Mouse (Mus musculus) heart, embryonic 16.5 days (tissue): ENCODE measurements at regions not wholly inside any gene's neighbourhood (a gene's known extent, or its start where the extent isn't known, plus 50 kb on each side); places are given as distances from the start of the nearest gene placed in this dataset.

ENCODE experiments used
- ATAC-seq: fragments of 200-750 bp; cut with Nextera tagmentation; replicated peaks from 2 replicates; pipeline ENCODE4 v1.8.0; 2017; ENCODE audit warnings: moderate number of reproducible peaks; ENCODE audit not compliant: insufficient read depth, low FRiP score; ENCODE audit errors: extremely low read depth
- H3K27ac ChIP-seq: fragments of 300-500 bp; sonication (generic); 2 replicates; pipeline ENCODE4 v1.5.1; 2014; ENCODE audit warnings: mild to moderate bottlenecking, low read length, control low read depth, moderate library complexity
- H3K27me3 ChIP-seq: fragments of 300-500 bp; sonication (generic); 2 replicates; pipeline ENCODE4 v1.6.1; 2014; ENCODE audit warnings: low read length, mixed read lengths; ENCODE audit not compliant: control insufficient read depth, insufficient read depth
- H3K36me3 ChIP-seq: fragments of 300-500 bp; sonication (generic); 2 replicates; pipeline ENCODE4 v1.6.1; 2014; ENCODE audit not compliant: control insufficient read depth, insufficient read depth
- H3K4me1 ChIP-seq: fragments of 300-500 bp; sonication (generic); 2 replicates; pipeline ENCODE4 v1.6.1; 2014; ENCODE audit warnings: low read length, mixed read lengths; ENCODE audit not compliant: control insufficient read depth, insufficient read depth
- H3K4me2 ChIP-seq: fragments of 300-500 bp; sonication (generic); 2 replicates; pipeline ENCODE4 v1.6.1; 2014; ENCODE audit warnings: low read depth, mild to moderate bottlenecking, control low read depth, low read length
- H3K4me3 ChIP-seq: fragments of 300-500 bp; sonication (generic); 2 replicates; pipeline ENCODE4 v1.5.1; 2014; ENCODE audit warnings: mild to moderate bottlenecking, control low read depth, low read length
- H3K9ac ChIP-seq: fragments of 300-500 bp; sonication (generic); 2 replicates; pipeline ENCODE4 v1.6.1; 2014; ENCODE audit warnings: low read length, control low read depth
- H3K9me3 ChIP-seq: fragments of 300-500 bp; sonication (generic); replicated peaks from 2 replicates; pipeline ENCODE4 v1.6.1; 2016; ENCODE audit warnings: low read length; ENCODE audit not compliant: control insufficient read depth
- WGBS: fragments of 180-500 bp; shearing (Covaris S2); extraction: QIAGEN DNeasy Blood & Tissue Kit; methylation state at CpG from one replicate; pipeline ENCODE4 v1.1.7; 2014; 5-methylcytosine and 5-hydroxymethylcytosine counted together

GRCm38 (mm10) chr1:35763456-35763855, 304.7 kb upstream of the Hs6st1 start:
- Histone ChIP-seq H3K4me2 (no peak overlapping the region), H3K9me3 (no peaks in the 10 kb centered on the region), H3K27me3 (no peaks in the 10 kb centered on the region), H3K9ac (no peak overlapping the region), H3K4me1 (peaks cover 9% of the 10 kb centered on the region; the same call in 1 of the 2 replicates), H3K4me3 (no peak overlapping the region), H3K27ac (no peak overlapping the region), H3K36me3 (no peaks in the 10 kb centered on the region)
- WGBS: 67% methylated on average over 10 of the region's 10 CpGs
- ATAC-seq: no peak

- ATAC-seq: no peak
- H3K4me1 ChIP-seq: peaks cover 8% of the 10 kb centered on the region; the same call in 1 of the 2 replicates
- no peak overlapping the region for H3K4me2 ChIP-seq
- H3K36me3 ChIP-seq: no peaks in the 10 kb centered on the region
- WGBS: 89% methylated on average over 1 of the region's 1 CpGs
- H3K27ac ChIP-seq: no peak overlapping the region
- no peak overlapping the region for H3K9ac ChIP-seq
- H3K9me3 ChIP-seq: no peaks in the 10 kb centered on the region
- H3K27me3 ChIP-seq: no peaks in the 10 kb centered on the region
- no peak overlapping the region for H3K4me3 ChIP-seq
These were observed 304.1 kb upstream of the Hs6st1 start for GRCm38 (mm10) chr1:35764068-35764467.

DNA sequence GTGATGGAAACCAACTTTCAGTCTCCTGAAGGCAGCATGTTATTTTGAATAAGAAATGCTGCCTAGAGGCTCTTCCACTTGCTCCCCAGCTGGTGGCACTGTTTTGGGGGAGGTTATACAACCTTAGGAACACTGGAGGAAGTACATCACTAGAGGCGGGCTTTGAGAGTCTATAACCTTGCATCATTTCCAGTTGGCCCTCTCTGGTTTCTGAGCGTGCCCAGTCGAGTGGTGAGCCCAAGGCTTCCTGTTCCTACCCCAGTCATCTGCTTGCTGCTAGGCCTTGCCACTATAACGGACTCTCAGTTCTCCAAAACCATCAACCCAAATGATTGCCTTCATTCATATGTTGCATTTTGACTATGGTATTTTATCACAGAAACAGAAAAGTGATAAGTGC, 302.5 kb upstream of the Hs6st1 start:
- 86% methylated on average over 4 of the region's 4 CpGs for WGBS
- no peak overlapping the region for H3K4me2 ChIP-seq
- H3K9ac ChIP-seq: no peak overlapping the region
- ATAC-seq: no peak
- H3K36me3 ChIP-seq: no peaks in the 10 kb centered on the region
- no peaks in the 10 kb centered on the region for H3K4me1 ChIP-seq
- no peak overlapping the region for H3K27ac ChIP-seq
- H3K27me3 ChIP-seq: no peaks in the 10 kb centered on the region
- no peak overlapping the region for H3K4me3 ChIP-seq
- H3K9me3 ChIP-seq: no peaks in the 10 kb centered on the region

DNA sequence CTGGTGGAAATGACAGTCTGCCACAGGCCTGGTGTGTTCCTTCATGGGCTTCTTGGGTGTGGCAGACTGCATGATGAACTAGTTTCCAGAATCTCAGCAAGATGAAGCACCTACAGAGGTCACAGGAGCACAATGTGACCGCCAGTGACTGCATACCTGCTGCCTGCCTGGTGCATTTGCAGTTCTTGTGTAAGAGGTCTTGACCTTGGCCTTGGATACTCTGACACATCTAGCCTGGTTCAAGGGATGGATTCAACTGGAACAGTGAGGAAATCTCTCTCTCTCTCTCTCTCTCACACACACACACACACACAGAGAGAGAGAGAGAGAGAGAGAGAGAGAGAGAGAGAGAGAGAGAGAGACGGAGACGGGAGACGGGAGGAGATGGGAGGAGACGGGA, 301.9 kb upstream of the Hs6st1 start:
- no peak for ATAC-seq
- Histone ChIP-seq H3K27me3 (no peaks in the 10 kb centered on the region), H3K4me3 (no peak overlapping the region), H3K4me2 (no peak overlapping the region), H3K9ac (no peak overlapping the region), H3K27ac (no peak overlapping the region), H3K4me1 (no peaks in the 10 kb centered on the region), H3K36me3 (no peaks in the 10 kb centered on the region), H3K9me3 (no peaks in the 10 kb centered on the region)
- 89% methylated on average over 5 of the region's 5 CpGs for WGBS

DNA sequence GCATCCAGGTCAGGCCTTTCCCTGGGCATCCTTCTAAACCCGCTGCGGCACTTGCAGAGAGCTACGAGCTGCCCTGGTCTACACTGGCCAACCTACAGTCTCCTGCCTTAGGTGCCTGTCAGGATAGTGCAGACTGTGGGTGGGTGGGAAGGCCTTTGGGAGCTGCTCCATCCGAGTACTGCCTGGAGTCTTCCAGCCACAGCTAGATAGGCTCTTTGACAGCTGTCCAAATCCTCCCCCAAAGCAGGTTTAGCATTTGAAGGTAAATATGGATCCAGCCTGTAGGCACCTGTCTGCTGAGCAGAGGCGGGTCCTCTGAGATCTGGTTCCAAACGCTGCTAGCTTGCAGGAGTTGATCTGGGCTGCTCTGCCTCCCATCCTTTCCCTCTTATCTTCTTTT, 295.6 kb upstream of the Hs6st1 start:
- H3K9me3 ChIP-seq: no peaks in the 10 kb centered on the region
- 77% methylated on average over 6 of the region's 6 CpGs for WGBS
- no peaks in the 10 kb centered on the region for H3K36me3 ChIP-seq
- no peak overlapping the region for H3K9ac ChIP-seq
- no peak overlapping the region for H3K4me3 ChIP-seq
- ATAC-seq: no peak
- no peaks in the 10 kb centered on the region for H3K27me3 ChIP-seq
- no peaks in the 10 kb centered on the region for H3K4me1 ChIP-seq
- no peak overlapping the region for H3K27ac ChIP-seq
- no peak overlapping the region for H3K4me2 ChIP-seq

- no peaks in the 10 kb centered on the region for H3K27me3 ChIP-seq
- H3K9ac ChIP-seq: no peak overlapping the region
- no peaks in the 10 kb centered on the region for H3K4me1 ChIP-seq
- no peaks in the 10 kb centered on the region for H3K36me3 ChIP-seq
- no peak for ATAC-seq
- H3K9me3 ChIP-seq: no peaks in the 10 kb centered on the region
- no peak overlapping the region for H3K4me2 ChIP-seq
- no peak overlapping the region for H3K4me3 ChIP-seq
- H3K27ac ChIP-seq: no peak overlapping the region
- 78% methylated on average over 2 of the region's 2 CpGs for WGBS
These were observed 293.6 kb upstream of the Hs6st1 start for GRCm38 (mm10) chr1:35774566-35774965.

DNA sequence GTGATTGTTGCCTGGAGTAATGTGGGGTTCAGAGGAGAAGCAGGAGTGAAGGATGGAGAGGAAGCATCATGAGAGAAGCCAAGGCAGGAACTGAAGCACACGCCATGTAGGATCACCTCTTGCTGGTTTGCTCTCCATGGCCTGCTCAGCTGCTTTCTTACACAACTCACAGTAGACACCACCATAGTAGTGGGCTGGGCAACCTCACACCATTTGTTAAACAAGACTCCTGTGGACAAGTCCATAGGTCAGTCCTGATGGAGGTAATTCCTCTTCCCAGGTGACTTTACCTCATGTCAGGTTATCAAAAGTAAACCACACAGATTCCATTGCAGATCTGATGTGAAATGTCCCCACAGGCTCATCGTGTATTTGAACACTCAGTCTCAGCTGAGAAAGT, 285.5 kb upstream of the Hs6st1 start:
- Histone ChIP-seq H3K9me3 (no peaks in the 10 kb centered on the region), H3K4me1 (peaks cover 4% of the 10 kb centered on the region), H3K27me3 (no peaks in the 10 kb centered on the region), H3K4me3 (no peak overlapping the region), H3K36me3 (no peaks in the 10 kb centered on the region), H3K27ac (no peak overlapping the region), H3K9ac (no peak overlapping the region), H3K4me2 (no peak overlapping the region)
- ATAC-seq: no peak
- WGBS: 80% methylated on average over 2 of the region's 2 CpGs

DNA sequence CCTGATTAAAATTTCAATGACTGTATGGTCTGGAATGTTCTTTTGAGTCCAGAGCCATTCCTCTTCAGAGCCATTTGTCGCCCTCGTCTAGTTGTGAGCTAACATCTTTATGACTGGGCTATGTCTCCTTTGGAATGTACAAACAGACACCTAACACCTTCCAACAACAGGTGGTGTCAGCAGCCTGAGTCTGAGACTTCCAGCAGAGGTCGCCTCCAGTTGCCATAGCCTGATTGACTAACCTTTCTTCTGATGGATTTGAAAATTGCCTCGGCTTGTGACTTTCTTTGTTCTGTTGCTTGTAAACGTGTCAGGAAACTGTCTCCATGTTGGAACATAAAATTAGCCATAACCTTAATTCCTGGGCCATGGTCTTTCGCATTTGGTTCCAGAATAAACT, 284.8 kb upstream of the Hs6st1 start:
- peaks cover 4% of the 10 kb centered on the region for H3K4me1 ChIP-seq
- H3K9ac ChIP-seq: no peak overlapping the region
- no peaks in the 10 kb centered on the region for H3K9me3 ChIP-seq
- 72% methylated on average over 6 of the region's 6 CpGs for WGBS
- H3K27ac ChIP-seq: no peak overlapping the region
- H3K4me3 ChIP-seq: no peak overlapping the region
- no peaks in the 10 kb centered on the region for H3K36me3 ChIP-seq
- ATAC-seq: no peak
- H3K27me3 ChIP-seq: no peaks in the 10 kb centered on the region
- no peak overlapping the region for H3K4me2 ChIP-seq

DNA sequence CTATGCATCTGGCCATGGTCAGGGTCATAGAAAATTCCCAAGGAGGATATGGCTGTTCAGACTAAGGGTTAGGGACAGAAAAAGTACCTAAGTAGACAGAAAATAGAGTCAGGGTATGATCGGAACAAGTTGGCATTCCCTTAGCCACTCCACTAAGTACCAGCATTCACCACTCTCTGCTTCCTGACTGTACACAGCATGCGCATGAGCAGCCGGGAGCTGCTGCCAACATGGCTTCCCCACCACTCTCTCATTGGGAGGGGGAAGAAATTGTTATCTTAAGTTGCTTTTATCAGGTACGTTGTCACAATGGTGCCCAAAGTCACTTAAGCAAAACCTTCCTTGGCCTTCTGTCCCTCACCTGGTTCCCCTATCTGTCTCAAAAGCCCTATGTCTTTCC, 282.0 kb upstream of the Hs6st1 start:
- 89% methylated on average over 4 of the region's 4 CpGs for WGBS
- Histone ChIP-seq H3K9me3 (no peaks in the 10 kb centered on the region), H3K4me2 (no peak overlapping the region), H3K9ac (no peak overlapping the region), H3K27me3 (no peaks in the 10 kb centered on the region), H3K36me3 (no peaks in the 10 kb centered on the region), H3K4me3 (no peak overlapping the region), H3K4me1 (peaks cover 4% of the 10 kb centered on the region), H3K27ac (no peak overlapping the region)
- no peak for ATAC-seq

DNA sequence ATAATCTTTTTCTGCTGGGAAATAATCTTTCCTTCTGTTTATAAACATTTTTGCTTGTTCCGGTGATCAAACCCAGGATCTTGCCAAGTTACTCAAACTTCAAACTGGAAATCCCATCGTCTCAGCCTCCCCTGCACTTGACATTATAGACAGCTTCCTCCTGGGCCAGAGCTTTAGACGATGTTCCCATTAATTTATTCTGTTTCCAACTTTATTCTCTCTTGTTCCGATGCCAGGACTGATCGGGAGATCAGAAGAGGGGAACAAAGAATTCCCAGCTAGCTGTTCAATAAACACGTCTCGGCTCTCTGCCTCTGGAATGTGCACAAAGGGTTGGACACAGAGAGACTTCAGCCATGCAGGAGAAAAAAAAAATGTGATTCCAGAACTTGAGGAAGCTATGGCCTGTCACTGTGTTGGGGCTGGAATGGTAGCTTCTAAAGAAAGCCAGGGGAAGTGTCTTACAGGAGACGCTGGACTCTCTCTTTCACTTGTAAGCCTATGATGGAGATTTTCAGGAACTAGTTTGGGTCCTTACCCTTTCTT, 281.5 kb upstream of the Hs6st1 start:
- ATAC-seq: no peak
- 74% methylated on average over 8 of the region's 8 CpGs for WGBS
- H3K36me3 ChIP-seq: no peaks in the 10 kb centered on the region

More for the DNA sequence above, 281.5 kb upstream of the Hs6st1 start:
- no peaks in the 10 kb centered on the region for H3K27me3 ChIP-seq
- no peak overlapping the region for H3K27ac ChIP-seq
- no peak overlapping the region for H3K4me2 ChIP-seq
- H3K4me3 ChIP-seq: no peak overlapping the region
- peaks cover 4% of the 10 kb centered on the region for H3K4me1 ChIP-seq
- H3K9ac ChIP-seq: no peak overlapping the region
- no peaks in the 10 kb centered on the region for H3K9me3 ChIP-seq
